21 mouse cellular contexts compared by ENCODE assay signal in the genomic region with DNA sequence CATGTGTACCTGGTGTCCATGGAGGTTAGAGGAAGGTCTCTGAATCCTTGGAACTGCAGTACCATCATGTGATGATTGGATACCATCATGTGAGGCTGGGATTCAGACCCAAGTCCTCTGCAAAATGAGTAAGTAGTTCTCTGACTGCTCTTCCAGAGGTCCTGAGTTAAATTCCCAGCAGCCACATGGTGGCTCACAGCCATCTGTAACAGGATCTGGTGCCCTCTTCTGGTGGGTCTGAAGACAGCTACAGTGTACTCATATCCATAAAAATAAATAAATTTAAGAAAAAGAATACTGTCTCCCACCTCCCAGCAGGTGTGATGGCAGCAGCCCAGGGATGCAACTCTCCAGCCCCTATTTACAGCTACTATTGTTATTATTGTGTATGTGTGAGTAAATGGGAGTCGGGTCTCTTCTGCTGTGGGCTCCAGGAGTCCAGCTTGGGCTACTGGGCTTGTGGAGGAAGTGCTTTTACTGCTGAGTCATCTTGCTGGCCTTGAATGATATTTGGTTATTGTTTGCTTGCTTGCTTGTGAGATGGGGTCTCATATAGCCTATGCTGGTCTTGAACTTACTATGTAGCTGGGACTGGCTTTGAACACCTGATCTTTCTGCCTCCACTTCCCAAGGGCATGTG. TPM values are rescaled to one million over a fixed set of nuclear protein-coding genes. Genes with fewer than 3 reads are reported as not detected.
A peak's percentile ranks its signal among the peaks of the same experiment; 100 is the strongest.
DNase-seq lines count a peak whose midpoint lies in the region; ATAC-seq and TF ChIP-seq lines count a peak whose summit lies in the region.
"Had no signal": no experiment of that assay in that cellular context is flagged by ENCODE, and none has a peak within 500 bp of the region (broad histone marks: within the 10 kb centered on the region; RNA-seq: fewer than 3 reads in every experiment).

No protein-coding gene starts in this region.

- no peak overlapping the region for H3K27ac ChIP-seq in thymus, adult 2 months (ENCODE audit: control insufficient read depth, insufficient read depth, low read length)
- H3K27ac ChIP-seq: embryonic facial prominence, embryonic 15.5 days; forebrain, embryonic 10.5 days; heart, embryonic 10.5 days; hindbrain, embryonic 13.5 days had no signal

- H3K36me3 ChIP-seq in thymus, adult 2 months (ENCODE audit: control insufficient read depth, insufficient read depth, low read length): no peaks in the 10 kb centered on the region
- H3K36me3 ChIP-seq: embryonic facial prominence, embryonic 15.5 days; forebrain, embryonic 10.5 days; heart, embryonic 10.5 days; hindbrain, embryonic 13.5 days had no signal

- no peak for ATAC-seq in CD4-positive, CD25-positive, alpha-beta regulatory T cell, adult 4 months

- H3K27me3 ChIP-seq in thymus, adult 2 months (ENCODE audit: control insufficient read depth, insufficient read depth, low read length): no peaks in the 10 kb centered on the region
- H3K27me3 ChIP-seq: embryonic facial prominence, embryonic 15.5 days had no signal

- WGBS in thymus, adult 2 months: 61% methylated on average over 1 of the region's 1 CpGs

- TF ChIP-seq POLR2A in thymus, adult 2 months (IDR thresholded peaks at IDR 0.05; ENCODE audit: control insufficient read depth, extremely low read depth, insufficient read depth, low read length, poor library complexity): no peak

- H3K4me1 ChIP-seq in thymus, adult 2 months (replicated peaks; ENCODE audit: control insufficient read depth, insufficient read depth, low read length): peaks cover 2% of the 10 kb centered on the region
- H3K4me1 ChIP-seq: embryonic facial prominence, embryonic 15.5 days; forebrain, embryonic 10.5 days; heart, embryonic 10.5 days; hindbrain, embryonic 13.5 days had no signal

- peak; percentile 39 for DNase-seq in CD4-positive, CD25-positive, alpha-beta regulatory T cell, adult 2 months (ENCODE audit: low read depth, low spot score)
- peak; percentile 19 for DNase-seq in thymus, postnatal 4 days
- DNase-seq in thymus, adult 2 months: no peak
- DNase-seq in induced T-regulatory cell, adult 2 months (ENCODE audit: low read depth): peak; percentile 35
- DNase-seq in testis, postnatal 14 days (ENCODE audit: low spot score): no peak
- DNase-seq in frontal cortex, adult 2 months (ENCODE audit: extremely low spot score in 1 of 2, low spot score in 1 of 2): no peak
- no peak for DNase-seq in layer of hippocampus, adult 11-12 months (ENCODE audit: low spot score)
- DNase-seq: adrenal gland, postnatal 10 days; cerebellum, adult 18-20 months; gastrocnemius, postnatal 25 days; heart, postnatal 10 days; kidney, adult 11 months; kidney, postnatal 14 days; lung, adult 2 months; lung, postnatal 36 days; thymus, postnatal 25 days had no signal

- no peak for TF ChIP-seq CTCF in thymus, adult 2 months (IDR thresholded peaks at IDR 0.05; ENCODE audit: borderline replicate concordance, control insufficient read depth, extremely low read depth, insufficient read depth, low read length, poor library complexity)

- no peak overlapping the region for H3K4me3 ChIP-seq in thymus, adult 2 months (ENCODE audit: control insufficient read depth, insufficient read depth, low read length)
- H3K4me3 ChIP-seq: embryonic facial prominence, embryonic 15.5 days; forebrain, embryonic 10.5 days; heart, embryonic 10.5 days; hindbrain, embryonic 13.5 days had no signal

RNA-seq across cellular contexts. Expression of a gene that starts 13.5 kb away (rescaled TPM):
- 10 to 100 TPM; 63.9 to 98.2 TPM for polyA plus RNA-seq in CD4-positive, CD25-positive, alpha-beta regulatory T cell, adult 4 months (2017; shearing (Covaris generic))
- 46.0 and 57.3 TPM in 2 replicates for polyA plus RNA-seq in thymus, adult 2 months (2012; rRNA removed)
- polyA plus RNA-seq in frontal cortex, adult 2 months (2012; rRNA removed): 122 and 151 TPM in 2 replicates

Comparison
In these comparisons a context has a peak if more than half of its experiments do, and no peak if none do; other contexts are left out.
1. DNase-seq: peak in CD4-positive, CD25-positive, alpha-beta regulatory T cell, adult 2 months (single experiment), thymus, postnatal 4 days (single experiment) and induced T-regulatory cell, adult 2 months (single experiment); none in thymus, adult 2 months (single experiment), testis, postnatal 14 days (single experiment), frontal cortex, adult 2 months (0 of 2) and layer of hippocampus, adult 11-12 months (single experiment).